Mouse (Mus musculus) midbrain, embryonic 13.5 days (tissue): ENCODE measurements at regions not wholly inside any gene's neighbourhood (a gene's known extent, or its start where the extent isn't known, plus 50 kb on each side); places are given as distances from the start of the nearest gene placed in this dataset.

Experiments
- ATAC-seq: fragments of 200-750 bp; cut with Nextera tagmentation; 2 replicates; pipeline ENCODE4 v1.8.0; 2017; ENCODE audit warnings: mild to moderate bottlenecking, moderate TSS enrichment, moderate library complexity
- H3K27ac ChIP-seq: fragments of 300-500 bp; sonication (generic); 2 replicates; pipeline ENCODE4 v1.5.1; 2015; ENCODE audit warnings: inconsistent platforms, mild to moderate bottlenecking, moderate library complexity
- H3K27me3 ChIP-seq: fragments of 300-500 bp; sonication (generic); 2 replicates; pipeline ENCODE4 v1.6.1; 2015; ENCODE audit warnings: mild to moderate bottlenecking, inconsistent platforms
- H3K36me3 ChIP-seq: fragments of 300-500 bp; sonication (generic); 2 replicates; pipeline ENCODE4 v1.6.1; 2015; ENCODE audit warnings: mild to moderate bottlenecking, inconsistent platforms
- H3K4me1 ChIP-seq: fragments of 300-500 bp; sonication (generic); replicated peaks from 2 replicates; pipeline ENCODE4 v1.6.1; 2015; ENCODE audit warnings: inconsistent platforms
- H3K4me2 ChIP-seq: fragments of 300-500 bp; sonication (generic); replicated peaks from 2 replicates; pipeline ENCODE4 v1.6.1; 2015; ENCODE audit warnings: moderate library complexity, mild to moderate bottlenecking, inconsistent platforms
- H3K4me3 ChIP-seq: fragments of 300-500 bp; sonication (generic); replicated peaks from 2 replicates; pipeline ENCODE4 v1.5.1; 2015; ENCODE audit warnings: mild to moderate bottlenecking, inconsistent platforms
- H3K9ac ChIP-seq: fragments of 300-500 bp; sonication (generic); replicated peaks from 2 replicates; pipeline ENCODE4 v1.6.1; 2015; ENCODE audit warnings: mild to moderate bottlenecking, inconsistent platforms
- H3K9me3 ChIP-seq: fragments of 300-500 bp; sonication (generic); 2 replicates; pipeline ENCODE4 v1.6.1; 2016; ENCODE audit warnings: mild to moderate bottlenecking, inconsistent platforms
- WGBS: fragments of 180-500 bp; shearing (Covaris S2); methylation state at CpG from one replicate; pipeline ENCODE4 v1.1.7; 2015; 5-methylcytosine and 5-hydroxymethylcytosine counted together

DNA sequence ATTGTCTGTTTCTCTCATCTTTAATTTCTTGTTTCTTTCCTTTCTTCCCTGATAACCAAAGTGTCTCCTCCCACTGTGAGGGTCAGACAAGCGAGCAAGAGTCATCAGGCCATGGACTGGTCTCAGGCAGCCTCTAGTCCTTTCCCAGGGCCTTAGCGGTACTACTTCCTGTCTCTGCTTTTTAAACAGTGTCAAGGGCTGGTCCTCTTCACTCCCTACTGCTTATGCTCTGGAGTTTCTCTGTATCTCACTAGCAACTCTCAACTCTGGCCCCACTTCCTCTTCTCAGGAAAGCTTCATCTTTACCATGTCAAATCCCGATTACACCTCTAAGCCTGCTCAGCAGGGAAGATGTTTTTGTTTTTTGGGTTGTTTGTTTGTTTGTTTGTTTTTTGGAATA is 124.1 kb downstream of the Pten start:
- Histone ChIP-seq H3K4me2 (no peak overlapping the region), H3K9ac (no peak overlapping the region), H3K36me3 (no peaks in the 10 kb centered on the region), H3K27me3 (no peaks in the 10 kb centered on the region), H3K4me1 (peaks cover 3% of the 10 kb centered on the region; the same call in 1 of the 2 replicates), H3K4me3 (no peak overlapping the region), H3K27ac (no peak overlapping the region), H3K9me3 (no peaks in the 10 kb centered on the region)
- no peak for ATAC-seq
- 95% methylated on average over 3 of the region's 3 CpGs for WGBS

DNA sequence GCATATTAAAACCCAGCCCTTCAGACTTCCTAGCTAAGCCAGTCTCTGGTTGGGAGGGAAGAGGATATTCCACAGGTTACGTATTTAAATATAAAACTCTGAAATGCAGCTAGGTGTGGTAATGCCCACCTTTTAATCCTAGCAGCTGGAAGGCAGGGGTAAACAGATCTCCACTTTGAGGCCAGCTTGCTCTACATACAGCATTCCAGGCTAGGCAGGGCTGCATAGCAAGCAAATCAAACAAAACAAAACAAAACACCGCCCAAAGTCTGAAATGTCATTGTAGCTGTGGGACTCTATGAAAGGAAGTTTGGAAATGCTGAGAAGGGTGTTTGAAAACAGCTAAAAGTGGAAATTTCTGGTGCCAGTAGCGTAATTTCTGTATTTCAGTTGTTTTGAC is 127.0 kb downstream of the Pten start:
- Histone ChIP-seq H3K4me2 (no peak overlapping the region), H3K9ac (no peak overlapping the region), H3K27me3 (0 out of 2 replicates have a peak, but pooled peaks cover 3% of the 10 kb centered on the region), H3K4me3 (no peak overlapping the region), H3K36me3 (no peaks in the 10 kb centered on the region), H3K9me3 (no peaks in the 10 kb centered on the region), H3K27ac (no peak overlapping the region), H3K4me1 (peaks cover 3% of the 10 kb centered on the region; the same call in 1 of the 2 replicates)
- ATAC-seq: no peak
- 83% methylated on average over 3 of the region's 3 CpGs for WGBS

GRCm38 (mm10) chr19:32885481-32886131 is 128.3 kb downstream of the Pten start:
- 0 out of 2 replicates have a peak, but pooled peaks cover 3% of the 10 kb centered on the region for H3K27me3 ChIP-seq
- no peaks in the 10 kb centered on the region for H3K36me3 ChIP-seq
- peak; percentile 86 for ATAC-seq
- H3K9ac ChIP-seq: no peak overlapping the region
- WGBS: 45% methylated on average over 12 of the region's 12 CpGs
- peaks cover 3% of the 10 kb centered on the region; the same call in 1 of the 2 replicates for H3K4me1 ChIP-seq
- H3K4me3 ChIP-seq: no peak overlapping the region
- H3K9me3 ChIP-seq: no peaks in the 10 kb centered on the region
- H3K27ac ChIP-seq: no peak overlapping the region
- peak overlapping the region; percentile 23 for H3K4me2 ChIP-seq

- Histone ChIP-seq H3K9ac (no peak overlapping the region), H3K4me1 (peaks cover 3% of the 10 kb centered on the region; the same call in 1 of the 2 replicates), H3K4me2 (no peak overlapping the region), H3K36me3 (no peaks in the 10 kb centered on the region), H3K4me3 (no peak overlapping the region), H3K27me3 (0 out of 2 replicates have a peak, but pooled peaks cover 3% of the 10 kb centered on the region), H3K27ac (no peak overlapping the region), H3K9me3 (no peaks in the 10 kb centered on the region)
- ATAC-seq: no peak
- 80% methylated on average over 7 of the region's 7 CpGs for WGBS
Observed at GRCm38 (mm10) chr19:32887190-32887589, 129.9 kb downstream of the Pten start.

DNA sequence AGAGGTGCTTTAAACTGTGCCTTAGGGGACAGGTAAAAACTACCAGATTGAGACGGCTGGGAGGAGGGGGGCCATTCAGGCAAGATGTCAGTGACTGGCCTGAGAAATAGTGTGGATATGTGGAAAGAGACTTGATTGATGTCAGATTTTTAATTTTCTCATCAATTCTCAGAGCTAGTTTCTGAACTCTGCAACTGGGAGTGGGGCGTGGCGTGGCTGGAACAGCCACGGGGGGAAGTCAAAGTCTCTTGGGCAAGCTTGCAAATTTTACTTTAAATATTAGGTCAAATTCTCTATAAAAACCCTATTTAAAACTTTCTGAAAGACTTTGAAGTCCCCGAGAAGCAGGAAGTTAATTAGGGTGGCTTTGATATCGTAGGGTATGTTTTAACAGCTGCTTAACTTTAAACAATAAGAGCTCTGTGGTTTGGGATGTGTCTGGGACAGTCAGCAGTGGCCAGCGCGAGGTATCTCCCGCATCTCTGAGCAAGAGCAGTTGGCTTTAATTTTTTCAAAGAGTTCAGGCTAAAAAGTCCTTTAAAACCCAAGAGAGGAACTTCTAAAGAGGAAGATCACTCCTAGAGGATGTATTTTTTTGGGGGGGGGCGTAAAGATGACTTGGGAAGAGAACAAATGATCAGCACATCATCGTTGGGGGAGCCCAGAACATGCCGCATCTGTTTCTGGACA is 131.5 kb downstream of the Pten start:
- Histone ChIP-seq H3K4me3 (no peak overlapping the region), H3K4me2 (no peak overlapping the region), H3K4me1 (peaks cover 3% of the 10 kb centered on the region; the same call in 1 of the 2 replicates), H3K36me3 (no peaks in the 10 kb centered on the region), H3K27me3 (0 out of 2 replicates have a peak, but pooled peaks cover 3% of the 10 kb centered on the region), H3K9me3 (no peaks in the 10 kb centered on the region), H3K27ac (no peak overlapping the region), H3K9ac (no peak overlapping the region)
- 76% methylated on average over 12 of the region's 12 CpGs for WGBS
- no peak for ATAC-seq

GRCm38 (mm10) chr19:32890801-32891200 is 133.5 kb downstream of the Pten start:
- Histone ChIP-seq H3K27ac (no peak overlapping the region), H3K4me2 (no peak overlapping the region), H3K9ac (no peak overlapping the region), H3K4me1 (peaks cover under 1% of the 10 kb centered on the region; the same call in 1 of the 2 replicates), H3K36me3 (no peaks in the 10 kb centered on the region), H3K27me3 (0 out of 2 replicates have a peak, but pooled peaks cover 3% of the 10 kb centered on the region), H3K4me3 (no peak overlapping the region), H3K9me3 (no peaks in the 10 kb centered on the region)
- no peak for ATAC-seq
- 89% methylated on average over 6 of the region's 6 CpGs for WGBS

GRCm38 (mm10) chr19:32892469-32892868 is 135.2 kb downstream of the Pten start:
- Histone ChIP-seq H3K36me3 (no peaks in the 10 kb centered on the region), H3K9me3 (no peaks in the 10 kb centered on the region), H3K4me3 (no peak overlapping the region), H3K9ac (no peak overlapping the region), H3K27me3 (no peaks in the 10 kb centered on the region), H3K27ac (no peak overlapping the region), H3K4me2 (no peak overlapping the region), H3K4me1 (no peaks in the 10 kb centered on the region)
- ATAC-seq: no peak
- WGBS: 88% methylated on average over 5 of the region's 5 CpGs

DNA sequence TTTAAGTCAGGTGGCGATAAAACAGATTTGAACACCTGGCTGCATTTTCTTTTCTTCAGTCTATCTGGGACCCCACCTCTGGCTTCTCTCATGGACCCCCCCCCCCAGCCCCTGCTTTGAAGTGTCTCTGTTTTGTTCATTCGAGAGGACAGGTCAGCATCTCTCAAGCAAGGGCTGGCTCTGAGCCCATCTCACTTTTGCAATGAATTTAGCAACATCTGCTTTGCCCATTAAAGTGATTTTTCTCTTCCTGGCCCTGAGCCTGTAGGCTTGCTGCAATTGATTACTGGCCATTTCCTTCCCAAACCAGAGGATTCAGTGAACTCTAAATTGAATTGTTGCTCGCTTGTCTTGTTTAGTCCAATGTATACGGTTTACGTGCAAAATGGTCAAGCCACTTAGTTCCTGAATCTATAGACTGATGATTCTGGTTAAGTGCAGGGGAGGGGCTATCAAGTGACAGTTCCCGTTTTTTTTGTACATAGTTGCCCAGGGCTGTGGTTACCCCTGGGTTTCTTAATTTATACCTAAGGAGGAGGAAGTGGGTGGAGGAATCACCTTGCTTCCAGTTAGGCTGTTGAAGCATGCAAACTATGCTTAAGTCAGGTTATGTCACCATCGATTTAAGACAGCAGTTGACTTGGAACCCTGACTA is 146.3 kb downstream of the Pten start:
- no peak overlapping the region for H3K9ac ChIP-seq
- H3K4me2 ChIP-seq: no peak overlapping the region
- no peaks in the 10 kb centered on the region for H3K36me3 ChIP-seq
- H3K9me3 ChIP-seq: no peaks in the 10 kb centered on the region
- no peak for ATAC-seq
- H3K27ac ChIP-seq: no peak overlapping the region
- WGBS: 87% methylated on average over 7 of the region's 7 CpGs
- no peak overlapping the region for H3K4me3 ChIP-seq
- H3K4me1 ChIP-seq: no peaks in the 10 kb centered on the region
- H3K27me3 ChIP-seq: peaks cover 20% of the 10 kb centered on the region

DNA sequence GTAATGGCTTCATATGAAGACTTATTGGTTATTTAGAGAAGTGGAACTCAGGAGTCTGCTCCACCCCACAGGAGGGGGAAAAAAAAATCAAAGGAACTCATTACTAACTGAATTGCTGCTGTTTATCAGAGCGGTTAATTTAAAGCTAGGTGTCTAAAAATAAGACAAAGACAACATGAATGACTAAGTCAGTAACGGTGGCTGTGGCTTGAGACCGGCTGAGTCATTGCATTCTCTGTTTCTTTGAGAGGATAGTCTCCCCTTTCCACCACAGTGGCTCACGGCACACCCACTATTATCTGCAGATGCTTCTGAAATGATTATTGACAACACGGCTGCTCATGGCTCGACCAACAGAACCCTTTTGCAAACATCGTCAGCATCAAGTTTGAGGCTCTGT is 147.2 kb downstream of the Pten start:
- 65% methylated on average over 7 of the region's 7 CpGs for WGBS
- Histone ChIP-seq H3K4me1 (peaks cover 6% of the 10 kb centered on the region), H3K9ac (no peak overlapping the region), H3K9me3 (no peaks in the 10 kb centered on the region), H3K27ac (no peak overlapping the region), H3K4me2 (no peak overlapping the region), H3K27me3 (peaks cover 26% of the 10 kb centered on the region), H3K36me3 (no peaks in the 10 kb centered on the region), H3K4me3 (no peak overlapping the region)
- ATAC-seq: no peak

DNA sequence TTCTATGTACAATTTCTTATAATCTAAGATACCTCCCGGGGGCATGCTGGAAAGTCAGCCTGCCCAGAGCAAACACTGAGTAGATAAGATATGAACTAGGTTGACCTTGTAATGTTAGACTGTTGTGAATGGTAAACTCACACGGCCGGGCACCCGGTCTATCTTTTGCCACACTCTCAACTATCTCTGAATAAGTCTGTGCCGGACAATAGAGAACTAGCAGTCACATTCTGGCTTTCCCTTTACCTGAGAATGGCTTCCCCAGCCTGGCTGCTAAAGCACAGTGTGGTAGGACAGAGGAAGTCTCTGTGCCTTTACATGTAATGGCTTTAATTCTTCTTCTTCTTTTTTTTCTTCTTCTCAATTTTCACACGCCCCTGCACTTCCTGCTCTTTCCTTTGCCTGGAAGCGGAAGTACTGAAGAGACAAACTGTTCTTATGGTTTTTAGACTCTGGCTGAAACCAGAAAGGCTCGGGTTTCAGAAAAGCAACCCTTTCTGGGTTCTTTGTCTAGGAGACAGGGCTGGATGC is 148.7 kb downstream of the Pten start:
- Histone ChIP-seq H3K9ac (no peak overlapping the region), H3K27ac (no peak overlapping the region), H3K9me3 (no peaks in the 10 kb centered on the region), H3K36me3 (no peaks in the 10 kb centered on the region), H3K27me3 (peaks cover 26% of the 10 kb centered on the region), H3K4me1 (peaks cover 14% of the 10 kb centered on the region), H3K4me2 (no peak overlapping the region), H3K4me3 (no peak overlapping the region)
- WGBS: 79% methylated on average over 8 of the region's 8 CpGs
- no peak for ATAC-seq

DNA sequence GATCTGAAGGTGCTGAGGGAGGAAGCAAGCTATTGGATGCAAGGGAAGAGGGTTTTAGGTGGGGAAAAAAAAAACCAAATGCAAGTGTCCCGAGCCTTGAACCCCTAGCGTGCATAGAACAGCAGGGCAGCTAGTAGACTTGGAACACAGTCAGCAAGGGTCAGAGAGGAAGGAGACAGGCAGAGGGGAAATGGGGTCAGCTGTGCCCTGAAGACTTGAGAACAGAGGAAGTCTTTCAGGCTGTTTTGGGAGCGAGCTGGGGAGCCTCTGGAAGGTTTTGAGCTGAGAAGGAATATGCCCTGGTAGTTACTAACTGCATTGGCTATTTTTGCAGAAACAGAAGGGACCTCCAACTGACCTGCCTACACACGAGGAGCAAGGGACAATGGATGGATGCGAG is 149.5 kb downstream of the Pten start:
- H3K36me3 ChIP-seq: no peaks in the 10 kb centered on the region
- H3K27me3 ChIP-seq: peaks cover 26% of the 10 kb centered on the region
- no peak overlapping the region for H3K4me2 ChIP-seq
- 78% methylated on average over 5 of the region's 5 CpGs for WGBS
- H3K4me3 ChIP-seq: no peak overlapping the region
- H3K9ac ChIP-seq: no peak overlapping the region
- no peaks in the 10 kb centered on the region for H3K9me3 ChIP-seq
- no peak for ATAC-seq
- no peak overlapping the region for H3K27ac ChIP-seq
- H3K4me1 ChIP-seq: peaks cover 14% of the 10 kb centered on the region

GRCm38 (mm10) chr19:32910050-32910462 is 152.8 kb downstream of the Pten start:
- peaks cover 40% of the 10 kb centered on the region for H3K27me3 ChIP-seq
- H3K9ac ChIP-seq: no peak overlapping the region
- H3K36me3 ChIP-seq: no peaks in the 10 kb centered on the region
- H3K9me3 ChIP-seq: no peaks in the 10 kb centered on the region
- no peak overlapping the region for H3K4me2 ChIP-seq
- peaks cover 14% of the 10 kb centered on the region for H3K4me1 ChIP-seq
- no peak overlapping the region for H3K4me3 ChIP-seq
- ATAC-seq: peak; percentile 87
- H3K27ac ChIP-seq: no peak overlapping the region
- 13% methylated on average over 4 of the region's 4 CpGs for WGBS
